Mouse (Mus musculus) stomach, embryonic 16.5 days (tissue): ENCODE measurements around the gene Adh6b. TPM values are rescaled to one million over a fixed set of nuclear protein-coding genes. Genes with fewer than 3 reads are reported as not detected.
"Not testable (repeated sequence)": the region's sequence is repeated elsewhere in the genome, so short reads cannot be mapped to it uniquely, and the experiment has no call there.

ENCODE experiments used
- ATAC-seq: fragments of 200-750 bp; cut with Nextera tagmentation; 2 replicates; pipeline ENCODE4 v1.8.0; 2017; ENCODE audit warnings: moderate number of reproducible peaks, moderate TSS enrichment; ENCODE audit not compliant: insufficient read depth, low FRiP score
- H3K27ac ChIP-seq: fragments of 300-500 bp; sonication (generic); 2 replicates; pipeline ENCODE4 v1.5.1; 2014; ENCODE audit warnings: low read length
- H3K27me3 ChIP-seq: fragments of 300-500 bp; sonication (generic); 2 replicates; pipeline ENCODE4 v1.6.1; 2014; ENCODE audit warnings: low read length, control low read depth, mixed read lengths; ENCODE audit not compliant: control insufficient read depth, insufficient read depth
- H3K36me3 ChIP-seq: fragments of 300-500 bp; sonication (generic); 2 replicates; pipeline ENCODE4 v1.6.1; 2014; ENCODE audit warnings: low read length; ENCODE audit not compliant: control insufficient read depth, insufficient read depth
- H3K4me1 ChIP-seq: fragments of 300-500 bp; sonication (generic); 2 replicates; pipeline ENCODE4 v1.6.1; 2014; ENCODE audit warnings: low read length, control low read depth, mixed read lengths; ENCODE audit not compliant: control insufficient read depth, insufficient read depth
- H3K4me2 ChIP-seq: fragments of 300-500 bp; sonication (generic); 2 replicates; pipeline ENCODE4 v1.6.1; 2014; ENCODE audit warnings: low read depth, low read length, mixed read lengths
- H3K4me3 ChIP-seq: fragments of 300-500 bp; sonication (generic); replicated peaks from 2 replicates; pipeline ENCODE4 v1.5.1; 2014; ENCODE audit warnings: mild to moderate bottlenecking, low read length
- H3K9ac ChIP-seq: fragments of 300-500 bp; sonication (generic); 2 replicates; pipeline ENCODE4 v1.6.1; 2014; ENCODE audit warnings: low read length
- H3K9me3 ChIP-seq: fragments of 300-500 bp; sonication (generic); replicated peaks from 2 replicates; pipeline ENCODE4 v1.6.1; 2016; ENCODE audit warnings: low read length, control low read depth; ENCODE audit not compliant: control insufficient read depth
- WGBS: fragments of 180-500 bp; shearing (Covaris S2); extraction: QIAGEN DNeasy Blood & Tissue Kit; methylation state at CpG from one replicate; pipeline ENCODE4 v1.1.7; 2014; 5-methylcytosine and 5-hydroxymethylcytosine counted together
- polyA plus RNA-seq: library from polyadenylated mRNA; unstranded; fragments of >200 nt; fragmentation: Nextera tagmentation; extraction: Ambion mirVana; gene quantifications from 2 replicates; pipeline ENCODE4 v1.2.1, GENCODE M21; 2015

The Adh6b gene
- polyA plus RNA-seq, 1 experiment from 2014 or later, result 0.13 TPM

- 58% methylated on average over 3 of the region's 3 CpGs for WGBS
- no peaks in the 10 kb centered on the region for H3K4me1 ChIP-seq
- no peaks in the 10 kb centered on the region for H3K9me3 ChIP-seq
- no peak overlapping the region for H3K27ac ChIP-seq
- H3K36me3 ChIP-seq, result no peaks in the 10 kb centered on the region
- H3K9ac ChIP-seq, result no peak overlapping the region
- no peak overlapping the region for H3K4me2 ChIP-seq
- no peak overlapping the region for H3K4me3 ChIP-seq
- no peaks in the 10 kb centered on the region for H3K27me3 ChIP-seq
- ATAC-seq, result no peak
These were observed 5.3 kb upstream of the Adh6b start for GRCm38 (mm10) chr3:138336104-138336754.

- WGBS, result 32% methylated on average over 3 of the region's 3 CpGs
- no peak overlapping the region for H3K4me2 ChIP-seq
- no peak for ATAC-seq
- H3K4me1 ChIP-seq, result no peaks in the 10 kb centered on the region
- no peak overlapping the region for H3K9ac ChIP-seq
- no peak overlapping the region for H3K4me3 ChIP-seq
- H3K9me3 ChIP-seq, result no peaks in the 10 kb centered on the region
- no peak overlapping the region for H3K27ac ChIP-seq
- no peaks in the 10 kb centered on the region for H3K27me3 ChIP-seq
- H3K36me3 ChIP-seq, result no peaks in the 10 kb centered on the region
These were observed 5.5 kb downstream of the Adh6b start for GRCm38 (mm10) chr3:138347041-138347440.

GRCm38 (mm10) chr3:138352012-138352809 lies 10.6 kb downstream of the Adh6b start:
- H3K27me3 ChIP-seq, result no peaks in the 10 kb centered on the region
- no peak overlapping the region for H3K27ac ChIP-seq
- no peak overlapping the region for H3K9ac ChIP-seq
- H3K4me3 ChIP-seq, result no peak overlapping the region
- no peaks in the 10 kb centered on the region for H3K36me3 ChIP-seq
- no peaks in the 10 kb centered on the region for H3K4me1 ChIP-seq
- no peak overlapping the region for H3K4me2 ChIP-seq
- no peaks in the 10 kb centered on the region for H3K9me3 ChIP-seq
- 90% methylated on average over 11 of the region's 11 CpGs for WGBS
- no peak for ATAC-seq

GRCm38 (mm10) chr3:138358856-138359255 lies 17.3 kb downstream of the Adh6b start:
- no peak for ATAC-seq
- no peaks in the 10 kb centered on the region for H3K9me3 ChIP-seq
- H3K4me3 ChIP-seq, result no peak overlapping the region
- H3K4me2 ChIP-seq, result no peak overlapping the region
- no peak overlapping the region for H3K9ac ChIP-seq
- H3K36me3 ChIP-seq, result no peaks in the 10 kb centered on the region
- H3K4me1 ChIP-seq, result no peaks in the 10 kb centered on the region
- no peaks in the 10 kb centered on the region for H3K27me3 ChIP-seq
- WGBS, result 78% methylated on average over 7 of the region's 7 CpGs
- no peak overlapping the region for H3K27ac ChIP-seq

- no peak overlapping the region for H3K4me2 ChIP-seq
- no peaks in the 10 kb centered on the region for H3K27me3 ChIP-seq
- H3K9ac ChIP-seq, result no peak overlapping the region
- H3K27ac ChIP-seq, result no peak overlapping the region
- H3K4me1 ChIP-seq, result no peaks in the 10 kb centered on the region
- ATAC-seq, result no peak
- no peaks in the 10 kb centered on the region for H3K9me3 ChIP-seq
- H3K36me3 ChIP-seq, result no peaks in the 10 kb centered on the region
- WGBS, result 69% methylated on average over 4 of the region's 4 CpGs
- H3K4me3 ChIP-seq, result no peak overlapping the region
These were observed 19.1 kb downstream of the Adh6b start for GRCm38 (mm10) chr3:138360721-138361120.

GRCm38 (mm10) chr3:138362920-138363319 lies 21.3 kb downstream of the Adh6b start:
- no peaks in the 10 kb centered on the region for H3K27me3 ChIP-seq
- H3K27ac ChIP-seq, result no peak overlapping the region
- no peak overlapping the region for H3K9ac ChIP-seq
- H3K4me3 ChIP-seq, result no peak overlapping the region
- H3K36me3 ChIP-seq, result no peaks in the 10 kb centered on the region
- WGBS, result 77% methylated on average over 2 of the region's 2 CpGs
- no peaks in the 10 kb centered on the region for H3K4me1 ChIP-seq
- ATAC-seq, result no peak
- no peaks in the 10 kb centered on the region for H3K9me3 ChIP-seq
- no peak overlapping the region for H3K4me2 ChIP-seq

- Histone ChIP-seq H3K9me3 (no peaks in the 10 kb centered on the region), H3K9ac (no peak overlapping the region), H3K36me3 (no peaks in the 10 kb centered on the region), H3K4me3 (no peak overlapping the region), H3K4me2 (no peak overlapping the region), H3K27me3 (no peaks in the 10 kb centered on the region), H3K27ac (no peak overlapping the region), H3K4me1 (no peaks in the 10 kb centered on the region)
- ATAC-seq, result no peak
- WGBS, result 82% methylated on average over 2 of the region's 2 CpGs
These were observed 24.6 kb downstream of the Adh6b start for GRCm38 (mm10) chr3:138366181-138366580.

- Histone ChIP-seq H3K4me3 (no peak overlapping the region), H3K27me3 (no peaks in the 10 kb centered on the region), H3K4me2 (no peak overlapping the region), H3K9me3 (no peaks in the 10 kb centered on the region), H3K4me1 (no peaks in the 10 kb centered on the region), H3K9ac (no peak overlapping the region), H3K27ac (no peak overlapping the region), H3K36me3 (no peaks in the 10 kb centered on the region)
- 76% methylated on average over 1 of the region's 1 CpGs for WGBS
- ATAC-seq, result no peak
These were observed 28.0 kb downstream of the Adh6b start for GRCm38 (mm10) chr3:138369546-138369945.

- H3K9ac ChIP-seq, H3K27me3 ChIP-seq, H3K9me3 ChIP-seq, H3K4me2 ChIP-seq, ATAC-seq, H3K36me3 ChIP-seq, H3K4me1 ChIP-seq, H3K4me3 ChIP-seq, H3K27ac ChIP-seq: not testable (repeated sequence)
- 48% methylated on average over 4 of the region's 4 CpGs for WGBS
These were observed 28.7 kb downstream of the Adh6b start for GRCm38 (mm10) chr3:138370289-138370688.
